Mouse (Mus musculus): ENCODE results near the gene Pisd.
A peak's percentile ranks its signal among the peaks of the same experiment; 100 is the strongest.
"Not testable (repeated sequence)": the region's sequence is repeated elsewhere in the genome, so short reads cannot be mapped to it uniquely, and the experiment has no call there.

The Pisd gene

GRCm38 (mm10) chr5:32785313-32785915, at the start of gene Pisd:
Pisd (minus strand) TSS chr5:32785646.
- peak; percentile 98 for DNase-seq (ENCODE audit: low read depth)

- no peak for DNase-seq (ENCODE audit: low read depth)
Measured at GRCm38 (mm10) chr5:32834497-32834896, 49.1 kb upstream of the Pisd start.

DNA sequence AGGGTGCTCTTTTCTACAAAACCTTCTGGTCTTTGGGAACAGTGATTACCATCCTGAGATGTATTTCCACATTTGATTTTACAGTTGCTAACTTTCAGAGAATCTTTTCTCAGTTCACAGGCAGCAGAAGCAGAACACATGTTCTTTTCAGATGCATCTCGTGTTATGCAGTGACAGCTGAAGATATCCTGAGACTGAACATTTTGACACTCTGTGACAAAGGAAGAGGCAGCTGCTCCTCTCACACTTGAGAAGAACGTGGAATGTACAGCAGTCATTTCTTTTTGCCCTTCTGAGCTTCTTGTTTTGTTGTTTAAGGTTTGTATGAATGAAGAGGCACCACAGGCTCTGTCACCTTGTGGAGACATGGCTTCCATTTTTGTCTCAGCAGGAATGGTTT, 44.6 kb upstream of the Pisd start:
- no peak for DNase-seq (ENCODE audit: low read depth)

DNA sequence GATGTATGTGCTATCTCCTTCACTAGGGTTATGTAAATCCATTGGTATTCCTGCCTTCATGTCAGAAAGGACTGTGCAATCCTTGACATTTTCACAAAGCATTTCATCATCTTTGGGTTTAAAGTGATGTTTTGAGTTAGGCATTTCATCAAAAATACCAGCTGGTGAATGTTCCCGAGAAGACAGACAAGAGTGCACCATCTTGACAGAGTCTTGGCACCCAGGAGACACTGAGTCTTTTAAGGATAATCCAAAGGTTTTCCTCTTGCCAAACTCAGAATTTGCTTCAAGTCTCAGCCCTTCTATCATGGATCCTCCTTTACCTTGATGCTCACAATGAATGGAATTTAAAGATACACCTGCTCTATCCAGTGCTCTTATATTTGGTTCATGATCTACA, 43.3 kb upstream of the Pisd start:
- not testable (repeated sequence) for DNase-seq (ENCODE audit: low read depth)

DNA sequence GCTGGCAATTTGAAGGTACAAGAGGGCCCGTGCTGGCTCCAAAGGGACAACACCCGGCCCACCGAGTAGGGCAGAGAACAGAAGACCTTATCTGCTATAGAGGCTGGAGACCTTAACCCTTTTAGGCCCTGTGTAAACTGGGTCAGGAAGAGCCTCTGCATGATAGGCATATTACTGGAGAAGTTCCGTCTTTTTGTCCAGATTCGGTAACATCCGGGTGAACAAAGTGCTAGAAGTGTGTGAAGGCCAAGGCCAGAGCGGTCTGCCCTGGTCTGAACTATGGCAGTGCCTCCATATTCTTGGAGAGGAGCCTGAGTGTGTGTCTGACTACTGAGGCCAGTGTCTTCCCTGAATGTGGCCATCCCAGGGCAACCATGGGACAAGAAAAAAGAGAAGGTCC, 41.6 kb upstream of the Pisd start, which contains the start of gene Gm20671:
Gene Gm20671 (minus strand): TSS at position 101 of the 400 bp plus-strand sequence.
- no peak for DNase-seq (ENCODE audit: low read depth)

- DNase-seq (ENCODE audit: low read depth): no peak
Measured at GRCm38 (mm10) chr5:32820471-32820870, 35.0 kb upstream of the Pisd start.

DNA sequence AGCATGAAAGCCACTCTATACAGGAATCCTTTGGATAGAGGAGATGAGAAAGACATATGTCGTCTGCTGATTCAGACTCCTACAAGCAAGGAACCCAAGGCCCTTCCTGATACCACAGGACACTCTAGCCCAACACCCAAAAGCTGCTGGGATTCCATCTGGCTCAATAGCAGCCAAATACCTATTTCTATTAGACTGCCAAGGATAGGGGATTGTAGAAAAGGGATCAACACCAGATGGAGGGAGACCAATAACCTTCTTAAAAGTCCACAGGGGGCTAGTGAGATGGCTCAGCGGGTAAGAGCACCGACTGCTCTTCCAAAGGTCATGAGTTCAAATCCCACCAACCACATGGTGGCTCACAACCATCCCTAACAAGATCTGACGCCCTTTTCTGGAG, 29.9 kb upstream of the Pisd start:
- no peak for DNase-seq (ENCODE audit: low read depth)

DNA sequence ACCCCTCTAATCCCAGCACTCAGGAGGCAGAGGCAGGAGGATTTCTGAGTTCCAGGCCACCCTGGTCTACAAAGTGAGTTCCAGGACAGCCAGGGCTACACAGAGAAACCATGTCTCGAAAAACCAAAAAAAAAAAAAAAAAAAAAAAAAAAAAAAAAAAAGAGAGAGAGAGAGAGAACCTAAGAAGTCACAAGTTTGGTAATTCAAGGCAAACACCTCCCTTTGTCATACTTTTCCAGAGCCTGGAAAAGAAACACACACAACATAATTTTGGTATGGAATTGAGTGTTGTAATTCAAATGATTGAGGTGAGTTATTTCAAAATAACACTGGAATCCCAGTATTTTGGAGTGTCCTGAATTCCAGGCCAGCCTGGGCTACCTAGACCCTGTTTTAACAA, 1.0 kb upstream of the Pisd start:
- DNase-seq (ENCODE audit: low read depth): not testable (repeated sequence)

DNA sequence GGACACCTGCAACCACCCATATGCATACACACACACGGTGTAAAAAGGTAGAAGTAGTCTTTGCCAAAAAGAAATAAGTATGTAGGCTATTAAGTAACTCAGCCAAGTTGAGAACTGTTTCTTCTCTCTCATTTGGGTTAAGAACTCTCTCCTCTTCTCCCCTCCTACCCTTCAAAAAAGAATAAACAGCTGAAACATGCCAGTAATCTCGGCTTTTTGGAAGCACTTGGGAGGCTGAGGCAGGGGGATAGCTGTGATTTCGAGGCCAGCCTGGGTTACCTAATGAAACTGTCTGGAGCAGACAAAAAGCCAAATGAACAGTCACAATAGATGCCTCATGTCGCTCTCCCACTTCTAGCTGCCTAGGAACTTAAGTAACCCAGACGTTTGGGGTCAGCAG, 720 bp downstream of the Pisd start:
- no peak for DNase-seq (ENCODE audit: low read depth)

DNA sequence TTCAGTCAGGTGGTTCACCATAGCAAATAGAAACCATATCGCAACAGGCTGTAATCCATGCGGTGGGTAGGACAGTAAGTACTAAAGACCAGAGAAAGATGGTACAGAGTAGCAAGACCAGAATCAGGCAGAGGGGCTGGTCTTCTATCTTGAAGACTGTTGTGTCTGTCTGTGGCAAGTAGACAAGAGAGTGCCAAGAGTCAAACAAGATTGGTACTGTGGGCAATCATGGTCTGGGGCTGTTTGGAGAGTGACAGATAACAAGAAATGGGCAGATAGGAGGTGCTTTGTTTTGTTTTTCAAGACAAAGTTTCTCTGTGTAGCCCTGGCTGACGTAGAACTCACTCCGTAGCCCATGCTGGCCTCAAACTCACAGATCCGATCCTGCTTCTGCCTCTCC, 3.9 kb downstream of the Pisd start:
- no peak for DNase-seq (ENCODE audit: low read depth)

DNA sequence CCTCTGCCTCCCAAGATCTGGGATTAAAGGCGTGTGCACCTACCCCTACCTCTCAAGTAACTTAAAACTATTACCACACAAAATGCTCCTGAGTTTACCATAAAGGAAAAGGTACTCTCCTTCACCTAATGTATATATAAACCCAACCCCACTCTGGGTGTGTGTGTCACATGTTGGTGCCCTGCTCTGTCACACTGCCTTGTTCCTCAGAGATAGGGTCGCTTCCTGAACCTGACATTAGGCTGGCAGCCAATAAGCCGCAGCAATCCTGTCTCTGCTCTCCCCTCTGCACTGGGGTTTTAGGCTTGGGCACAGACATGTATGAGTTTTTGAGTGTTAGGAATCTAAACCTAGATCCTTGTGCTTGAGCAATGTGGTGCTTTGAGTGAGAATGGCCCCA, 7.3 kb downstream of the Pisd start:
- DNase-seq (ENCODE audit: low read depth): no peak

- DNase-seq (ENCODE audit: low read depth): no peak
Measured at GRCm38 (mm10) chr5:32772361-32772760, 13.1 kb downstream of the Pisd start.

GRCm38 (mm10) chr5:32767636-32768373, 17.6 kb downstream of the Pisd start:
- DNase-seq (ENCODE audit: low read depth): peak; percentile 74

DNA sequence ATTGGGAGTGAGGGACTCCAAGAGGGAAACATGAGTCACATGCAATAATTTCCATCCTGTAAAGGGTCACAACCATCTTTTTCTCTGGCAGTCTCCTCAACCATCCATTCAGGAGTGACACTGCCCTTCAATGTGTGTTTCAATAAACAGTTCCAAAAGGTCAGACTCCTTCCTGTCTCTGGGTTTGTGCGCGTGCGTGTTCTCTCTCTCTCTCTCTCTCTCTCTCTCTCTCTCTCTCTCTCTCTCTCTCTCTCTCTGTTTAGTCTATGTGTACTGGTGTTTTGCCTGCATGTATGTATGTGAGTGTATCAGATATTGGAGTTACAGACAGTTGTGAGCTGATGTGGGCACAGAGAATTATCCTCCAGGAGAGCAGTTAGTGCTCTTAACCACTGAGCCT, 18.4 kb downstream of the Pisd start:
- DNase-seq (ENCODE audit: low read depth): peak; percentile 61

DNA sequence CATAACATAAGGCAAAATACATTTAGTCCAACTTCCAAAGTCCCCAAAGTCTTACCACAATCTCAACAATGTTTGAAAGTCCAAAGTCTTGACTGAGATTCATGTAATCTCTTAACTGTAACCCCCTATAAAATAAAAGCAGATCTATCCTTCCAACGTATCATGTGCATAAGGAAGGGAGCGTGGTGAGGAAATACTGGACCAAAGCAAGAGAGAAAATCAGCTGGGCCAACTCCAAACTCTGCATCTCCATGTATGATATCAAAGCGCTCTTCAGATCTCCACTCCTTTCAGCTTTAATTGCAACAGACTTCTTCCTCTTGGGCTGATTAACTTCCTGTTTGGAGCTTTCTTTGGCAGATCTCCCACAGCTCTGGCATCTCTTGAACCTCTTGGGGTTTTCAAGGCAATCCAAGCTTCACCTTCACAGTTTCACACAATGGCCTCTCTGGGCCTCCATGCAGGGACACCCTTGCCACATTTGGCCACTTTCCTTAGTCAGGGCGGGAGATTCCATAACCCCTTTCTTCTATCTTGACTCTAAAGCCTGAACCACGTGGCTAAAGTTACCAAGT, 23.8 kb downstream of the Pisd start:
- no peak for DNase-seq (ENCODE audit: low read depth)

GRCm38 (mm10) chr5:32760787-32761186, 24.7 kb downstream of the Pisd start:
- DNase-seq (ENCODE audit: low read depth): no peak

DNA sequence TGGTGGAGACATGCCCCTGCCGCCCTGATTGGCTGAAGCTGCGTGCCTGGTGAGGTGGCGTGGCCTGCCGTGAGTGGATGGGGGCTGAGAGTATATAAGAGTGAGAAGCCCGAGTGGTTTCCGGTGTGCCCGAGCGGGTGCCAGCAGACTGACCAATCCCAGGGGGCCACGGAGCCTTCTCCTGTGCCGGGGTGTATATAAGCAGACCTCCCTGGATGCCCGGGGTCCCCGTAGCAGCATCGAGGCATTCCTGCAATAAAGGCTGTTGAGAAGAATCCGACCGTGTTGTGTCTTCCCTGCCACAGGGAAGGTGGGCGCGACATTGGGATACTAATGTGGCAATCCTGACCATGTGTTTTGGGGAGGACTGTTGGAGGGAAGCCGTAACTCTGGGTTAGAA, 25.1 kb downstream of the Pisd start:
- DNase-seq (ENCODE audit: low read depth): not testable (repeated sequence)

DNA sequence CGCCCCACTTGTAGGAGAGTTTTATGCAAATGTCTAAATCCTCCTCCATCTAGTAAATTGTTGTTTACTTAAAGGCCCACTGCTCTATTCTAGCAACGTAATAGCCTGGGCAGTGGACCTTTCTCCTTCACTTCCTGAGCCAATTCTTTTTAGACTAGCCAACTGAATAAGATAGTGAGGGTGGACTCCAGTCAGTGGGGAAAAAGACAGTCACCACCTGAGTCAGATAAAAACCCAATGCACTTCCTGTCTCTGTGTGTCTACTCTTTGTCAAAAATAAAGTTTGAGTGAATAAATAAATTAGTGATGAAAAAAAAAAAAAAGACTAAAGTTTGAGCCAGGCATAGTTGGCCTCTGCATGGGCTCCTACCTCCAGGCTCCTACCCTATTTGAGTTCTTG, 25.8 kb downstream of the Pisd start:
- DNase-seq (ENCODE audit: low read depth): peak; percentile 41

GRCm38 (mm10) chr5:32756141-32756540, 29.3 kb downstream of the Pisd start:
- no peak for DNase-seq (ENCODE audit: low read depth)

DNA sequence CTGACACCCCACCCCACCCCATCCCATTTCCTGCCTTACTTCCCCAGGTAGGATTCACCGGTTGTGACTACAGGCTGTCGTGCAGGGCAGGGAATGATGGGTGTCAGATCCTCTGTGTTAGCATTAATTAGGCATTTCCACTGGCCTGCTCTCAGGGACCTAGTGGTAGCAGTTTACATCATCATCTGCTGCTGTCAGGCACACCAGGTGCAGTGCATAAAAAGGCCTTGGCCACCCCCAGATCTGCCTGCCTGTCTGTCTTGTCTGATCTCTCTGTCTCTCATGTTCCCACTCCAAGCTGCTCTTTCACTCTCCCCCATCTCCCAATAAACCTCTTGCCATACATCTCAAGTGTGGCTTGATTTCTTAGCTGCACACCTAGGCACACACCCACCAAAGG, 33.7 kb downstream of the Pisd start:
- no peak for DNase-seq (ENCODE audit: low read depth)

DNA sequence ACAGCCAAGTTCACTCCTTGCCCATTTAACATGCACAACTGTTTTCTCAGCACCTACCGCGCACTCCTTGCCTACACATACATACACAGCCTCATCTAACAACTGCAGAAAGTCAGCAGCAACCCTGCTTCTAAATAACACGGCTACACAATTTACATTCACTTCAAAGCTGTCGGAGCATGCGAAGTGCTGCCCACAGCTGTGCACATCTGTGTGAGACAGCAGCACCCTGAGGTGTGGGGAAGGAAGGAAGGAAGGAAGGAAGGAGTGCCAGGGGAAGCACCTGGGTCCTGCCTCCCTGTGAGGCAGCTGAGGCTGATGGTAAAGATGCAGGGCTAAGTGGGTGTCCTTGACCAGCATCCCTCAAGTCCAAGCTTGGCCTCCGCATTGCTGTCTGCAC, 36.5 kb downstream of the Pisd start:
- no peak for DNase-seq (ENCODE audit: low read depth)

- DNase-seq (ENCODE audit: low read depth): peak; percentile 65
Measured at GRCm38 (mm10) chr5:32747650-32748375, 37.6 kb downstream of the Pisd start.

Data from induced T-regulatory cell, adult 2 months (primary cell).